Mouse (Mus musculus): Measurements from ENCODE around the gene Myh7. TPM values are rescaled to one million over a fixed set of nuclear protein-coding genes. Genes with fewer than 3 reads are reported as not detected.
"Not testable (repeated sequence)": the region's sequence is repeated elsewhere in the genome, so short reads cannot be mapped to it uniquely, and the experiment has no call there.

Gene Myh7
- polyA plus RNA-seq, 1 experiment from 2014 or later = 9.3 TPM

GRCm38 (mm10) chr14:54993636-54994035 lies 790 bp downstream of the Myh7 start:
- H3K4me2 ChIP-seq = no peak overlapping the region
- no peak overlapping the region for H3K4me3 ChIP-seq (replicated peaks)
- ATAC-seq (ENCODE audit: insufficient number of reproducible peaks, insufficient read depth, low FRiP score, low TSS enrichment, low read depth) = no peak
- H3K4me1 ChIP-seq (replicated peaks) = peaks cover 18% of the 10 kb centered on the region
- no peak overlapping the region for H3K27ac ChIP-seq
- no peak overlapping the region for H3K9ac ChIP-seq (replicated peaks)
- H3K36me3 ChIP-seq = no peaks in the 10 kb centered on the region
- H3K9me3 ChIP-seq = no peaks in the 10 kb centered on the region
- no peaks in the 10 kb centered on the region for H3K27me3 ChIP-seq
- WGBS = 83% methylated on average over 10 of the region's 10 CpGs

DNA sequence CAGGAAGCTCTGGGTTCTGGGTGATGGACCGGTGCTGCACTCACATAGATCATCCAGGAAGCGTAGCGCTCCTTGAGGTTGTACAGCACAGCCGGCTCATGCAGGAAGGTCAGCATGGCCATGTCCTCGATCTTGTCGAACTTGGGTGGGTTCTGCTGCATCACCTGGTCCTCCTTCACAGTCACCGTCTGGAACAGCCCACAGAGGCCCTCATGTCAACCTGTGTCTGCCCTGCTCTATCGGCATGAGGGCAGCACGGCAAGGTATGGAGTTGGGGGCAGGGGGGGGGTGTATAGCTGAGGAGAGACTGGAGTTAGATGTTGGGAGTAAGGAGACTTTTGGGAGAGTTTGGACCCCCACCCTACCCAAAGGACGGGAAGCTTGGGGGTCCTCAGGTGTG lies 2.2 kb downstream of the Myh7 start:
- no peak overlapping the region for H3K27ac ChIP-seq
- H3K27me3 ChIP-seq = no peaks in the 10 kb centered on the region
- no peak overlapping the region for H3K4me3 ChIP-seq (replicated peaks)
- no peak for ATAC-seq (ENCODE audit: insufficient number of reproducible peaks, insufficient read depth, low FRiP score, low TSS enrichment, low read depth)
- no peak overlapping the region for H3K4me2 ChIP-seq
- H3K9ac ChIP-seq (replicated peaks) = no peak overlapping the region
- no peaks in the 10 kb centered on the region for H3K9me3 ChIP-seq
- WGBS = 87% methylated on average over 10 of the region's 10 CpGs
- peaks cover 18% of the 10 kb centered on the region for H3K4me1 ChIP-seq (replicated peaks)
- H3K36me3 ChIP-seq = no peaks in the 10 kb centered on the region

- ATAC-seq (ENCODE audit: insufficient number of reproducible peaks, insufficient read depth, low FRiP score, low TSS enrichment, low read depth) = no peak
- H3K4me3 ChIP-seq (replicated peaks) = no peak overlapping the region
- no peak overlapping the region for H3K27ac ChIP-seq
- H3K36me3 ChIP-seq = no peaks in the 10 kb centered on the region
- 91% methylated on average over 8 of the region's 8 CpGs for WGBS
- H3K4me2 ChIP-seq = no peak overlapping the region
- H3K9ac ChIP-seq (replicated peaks) = no peak overlapping the region
- peaks cover 9% of the 10 kb centered on the region; the same call in 1 of the 2 replicates for H3K4me1 ChIP-seq (replicated peaks)
- no peaks in the 10 kb centered on the region for H3K9me3 ChIP-seq
- no peaks in the 10 kb centered on the region for H3K27me3 ChIP-seq
These were observed 4.5 kb downstream of the Myh7 start for GRCm38 (mm10) chr14:54989886-54990441.

- no peaks in the 10 kb centered on the region for H3K4me1 ChIP-seq (replicated peaks)
- H3K9me3 ChIP-seq = no peaks in the 10 kb centered on the region
- no peak overlapping the region for H3K4me3 ChIP-seq (replicated peaks)
- ATAC-seq (ENCODE audit: insufficient number of reproducible peaks, insufficient read depth, low FRiP score, low TSS enrichment, low read depth) = no peak
- WGBS = 87% methylated on average over 13 of the region's 13 CpGs
- no peaks in the 10 kb centered on the region for H3K36me3 ChIP-seq
- H3K27me3 ChIP-seq = no peaks in the 10 kb centered on the region
- no peak overlapping the region for H3K9ac ChIP-seq (replicated peaks)
- H3K4me2 ChIP-seq = no peak overlapping the region
- H3K27ac ChIP-seq = no peak overlapping the region
These were observed 5.5 kb downstream of the Myh7 start for GRCm38 (mm10) chr14:54988882-54989281.

DNA sequence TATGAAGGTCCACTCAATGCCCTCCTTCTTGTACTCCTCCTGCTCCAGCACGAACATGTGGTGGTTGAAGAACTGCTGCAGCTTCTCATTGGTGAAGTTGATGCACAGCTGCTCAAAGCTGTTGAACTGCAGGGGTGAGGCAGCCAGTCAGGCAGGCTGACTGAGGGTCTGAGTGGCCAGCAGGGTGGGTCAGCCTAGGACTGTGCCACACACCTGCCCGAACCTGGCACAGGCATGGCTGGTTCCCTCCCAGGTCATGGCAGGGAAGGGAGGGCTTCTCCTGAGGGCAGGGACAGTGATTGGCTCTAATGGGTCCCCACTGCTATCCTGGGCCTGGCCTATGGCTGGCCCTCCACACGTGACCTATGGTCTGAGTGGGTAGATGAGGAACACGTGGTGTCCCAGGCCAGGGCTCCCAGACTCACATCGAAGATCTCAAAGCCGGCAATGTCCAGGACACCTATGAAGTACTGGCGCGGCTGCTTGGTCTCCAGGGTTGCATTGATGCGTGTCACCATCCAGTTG lies 6.0 kb downstream of the Myh7 start:
- not testable (repeated sequence) for H3K27ac ChIP-seq; H3K36me3 ChIP-seq; H3K9me3 ChIP-seq; H3K4me2 ChIP-seq; H3K27me3 ChIP-seq; H3K9ac ChIP-seq (replicated peaks); H3K4me1 ChIP-seq (replicated peaks); ATAC-seq (ENCODE audit: insufficient number of reproducible peaks, insufficient read depth, low FRiP score, low TSS enrichment, low read depth); H3K4me3 ChIP-seq (replicated peaks)
- 84% methylated on average over 9 of the region's 9 CpGs for WGBS

GRCm38 (mm10) chr14:54981934-54982333 lies 12.5 kb downstream of the Myh7 start:
- 93% methylated on average over 7 of the region's 7 CpGs for WGBS
- H3K4me2 ChIP-seq = no peak overlapping the region
- no peak overlapping the region for H3K27ac ChIP-seq
- no peaks in the 10 kb centered on the region; the same call in 1 of the 2 replicates for H3K27me3 ChIP-seq
- H3K4me1 ChIP-seq (replicated peaks) = no peaks in the 10 kb centered on the region
- H3K4me3 ChIP-seq (replicated peaks) = no peak overlapping the region
- no peak for ATAC-seq (ENCODE audit: insufficient number of reproducible peaks, insufficient read depth, low FRiP score, low TSS enrichment, low read depth)
- no peak overlapping the region for H3K9ac ChIP-seq (replicated peaks)
- H3K36me3 ChIP-seq = no peaks in the 10 kb centered on the region
- H3K9me3 ChIP-seq = no peaks in the 10 kb centered on the region

- no peaks in the 10 kb centered on the region for H3K36me3 ChIP-seq
- H3K4me3 ChIP-seq (replicated peaks) = no peak overlapping the region
- no peaks in the 10 kb centered on the region for H3K9me3 ChIP-seq
- H3K9ac ChIP-seq (replicated peaks) = no peak overlapping the region
- H3K27ac ChIP-seq = no peak overlapping the region
- no peak for ATAC-seq (ENCODE audit: insufficient number of reproducible peaks, insufficient read depth, low FRiP score, low TSS enrichment, low read depth)
- no peak overlapping the region for H3K4me2 ChIP-seq
- H3K27me3 ChIP-seq = peaks cover 10% of the 10 kb centered on the region; the same call in 1 of the 2 replicates
- H3K4me1 ChIP-seq (replicated peaks) = no peaks in the 10 kb centered on the region
- 85% methylated on average over 8 of the region's 8 CpGs for WGBS
These were observed 15.8 kb downstream of the Myh7 start for GRCm38 (mm10) chr14:54978664-54979063.

- Histone ChIP-seq H3K4me3 (replicated peaks) (no peak within 1 kb of the TSS), H3K27ac (no peak within 1 kb of the TSS), H3K36me3 (no peaks in the 10 kb centered on the region), H3K27me3 (peaks cover 10% of the 10 kb centered on the region; the same call in 1 of the 2 replicates), H3K9me3 (no peaks in the 10 kb centered on the region), H3K4me2 (no peak within 1 kb of the TSS), H3K9ac (replicated peaks) (no peak within 1 kb of the TSS), H3K4me1 (replicated peaks) (no peaks in the 10 kb centered on the region)
- WGBS = 74% methylated on average over 1 of the region's 1 CpGs
- no peak for ATAC-seq (ENCODE audit: insufficient number of reproducible peaks, insufficient read depth, low FRiP score, low TSS enrichment, low read depth)
These were observed 17.8 kb downstream of the Myh7 start, which contains the start of gene Gm17428 for GRCm38 (mm10) chr14:54976633-54977032. Gene Gm17428 (plus strand): TSS chr14:54976933.

- no peaks in the 10 kb centered on the region for H3K36me3 ChIP-seq
- H3K9ac ChIP-seq (replicated peaks) = no peak overlapping the region
- H3K4me1 ChIP-seq (replicated peaks) = no peaks in the 10 kb centered on the region
- H3K9me3 ChIP-seq = no peaks in the 10 kb centered on the region
- no peak overlapping the region for H3K4me2 ChIP-seq
- H3K27ac ChIP-seq = no peak overlapping the region
- H3K4me3 ChIP-seq (replicated peaks) = no peak overlapping the region
- peaks cover 14% of the 10 kb centered on the region for H3K27me3 ChIP-seq
- WGBS = 80% methylated on average over 6 of the region's 6 CpGs
- ATAC-seq (ENCODE audit: insufficient number of reproducible peaks, insufficient read depth, low FRiP score, low TSS enrichment, low read depth) = no peak
These were observed 20.2 kb downstream of the Myh7 start for GRCm38 (mm10) chr14:54974068-54974791.

DNA sequence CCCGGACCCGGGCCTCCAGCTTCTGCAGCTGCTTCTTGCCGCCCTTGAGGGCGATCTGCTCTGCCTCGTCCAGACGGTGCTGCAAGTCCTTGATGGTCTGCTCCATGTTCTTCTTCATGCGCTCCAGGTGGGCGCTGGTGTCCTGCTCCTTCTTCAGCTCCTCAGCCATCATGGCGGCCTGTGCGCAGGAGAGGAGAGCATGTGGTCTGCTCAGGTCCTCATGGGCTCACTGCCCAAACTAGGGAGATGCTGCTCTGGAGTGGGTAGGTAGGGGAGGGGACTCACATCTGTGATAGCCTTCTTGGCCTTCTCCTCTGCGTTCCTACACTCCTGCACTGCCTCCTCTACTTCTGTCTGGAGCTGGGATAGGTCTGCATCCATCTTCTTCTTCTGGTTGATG lies 21.6 kb downstream of the Myh7 start:
- WGBS = 89% methylated on average over 11 of the region's 11 CpGs

DNA sequence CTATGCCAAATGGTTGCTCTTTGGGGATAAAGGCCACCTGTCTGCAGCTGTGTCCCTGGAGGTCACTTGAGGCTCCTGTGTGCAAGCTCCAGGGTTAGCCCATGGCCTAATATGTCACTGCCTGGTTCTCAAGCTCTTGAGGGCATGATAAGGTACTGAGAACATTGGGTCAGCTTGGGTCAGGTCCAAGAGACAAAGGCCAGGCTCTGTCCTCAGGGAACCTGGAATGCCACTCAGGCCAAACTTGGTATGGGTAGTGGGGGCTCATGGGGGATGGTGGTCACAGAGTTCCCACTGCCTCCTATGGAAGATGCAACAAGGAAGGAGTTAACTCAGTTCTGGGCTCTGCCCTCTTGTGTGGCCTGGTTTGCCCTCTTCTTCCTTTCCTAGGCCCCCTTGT lies 26.1 kb downstream of the Myh7 start:
- Histone ChIP-seq H3K4me2 (no peak overlapping the region), H3K4me3 (replicated peaks) (no peak overlapping the region), H3K4me1 (replicated peaks) (peaks cover 8% of the 10 kb centered on the region; the same call in 1 of the 2 replicates), H3K9me3 (no peaks in the 10 kb centered on the region), H3K27me3 (peaks cover 8% of the 10 kb centered on the region), H3K27ac (no peak overlapping the region), H3K36me3 (no peaks in the 10 kb centered on the region), H3K9ac (replicated peaks) (no peak overlapping the region)
- no peak for ATAC-seq (ENCODE audit: insufficient number of reproducible peaks, insufficient read depth, low FRiP score, low TSS enrichment, low read depth)

More for the DNA sequence above, 21.6 kb downstream of the Myh7 start:
- H3K4me2 ChIP-seq; ATAC-seq (ENCODE audit: insufficient number of reproducible peaks, insufficient read depth, low FRiP score, low TSS enrichment, low read depth); H3K27ac ChIP-seq; H3K4me1 ChIP-seq (replicated peaks); H3K9me3 ChIP-seq; H3K9ac ChIP-seq (replicated peaks); H3K4me3 ChIP-seq (replicated peaks); H3K36me3 ChIP-seq: not testable (repeated sequence)
- H3K27me3 ChIP-seq = peaks cover 14% of the 10 kb centered on the region

Measured in limb, embryonic 12.5 days (tissue).